ENCODE assay signal across 18 mouse cellular contexts in genomic region chr16:95826681-95827401, GRCm38 (mm10).
DNase-seq lines count a peak whose midpoint lies in the region; ATAC-seq and TF ChIP-seq lines count a peak whose summit lies in the region.
"Had no signal": no experiment of that assay in that cellular context is flagged by ENCODE, and none has a peak within 500 bp of the region (broad histone marks: within the 10 kb centered on the region; RNA-seq: fewer than 3 reads in every experiment).

No protein-coding gene starts in this region.

- no peak for DNase-seq in kidney, adult 8-10 months
- no peak for DNase-seq in CH12.LX (ENCODE audit: extremely low read depth)
- DNase-seq in limb, embryonic 10.5 days (ENCODE audit: low spot score): no peak
- DNase-seq in right cerebral cortex, postnatal 14 days: no peak
- DNase-seq in hindbrain, embryonic 14.5 days (ENCODE audit: low spot score): no peak
- DNase-seq: adrenal gland, postnatal 25 days; cerebellum, adult 9-11 months; heart, postnatal 10 days; kidney, adult 2 months; lung, adult 2 months; thymus, postnatal 14 days had no signal

- dilution Hi-C loops in CH12.LX (cut with MboI; ENCODE audit: extremely low pct_ligation_motif_present, extremely low pct_unique_long_range_greater_than_20kb, low sequenced_read_pairs): no loop called here

- H3ac ChIP-seq in C2C12 (ENCODE audit: control insufficient read depth, insufficient read length, low read depth): no peak overlapping the region

- no peaks in the 10 kb centered on the region for H3K9me3 ChIP-seq in kidney, embryonic 15.5 days (replicated peaks)
- H3K9me3 ChIP-seq in CH12.LX (replicated peaks; ENCODE audit: low read length): peaks cover 5% of the 10 kb centered on the region
- no peaks in the 10 kb centered on the region for H3K9me3 ChIP-seq in limb, embryonic 10.5 days (replicated peaks)
- no peaks in the 10 kb centered on the region for H3K9me3 ChIP-seq in hindbrain, embryonic 14.5 days (ENCODE audit: control insufficient read depth, low read length)
- H3K9me3 ChIP-seq: limb, embryonic 15.5 days; midbrain, embryonic 12.5 days; neural tube, embryonic 15.5 days; stomach, embryonic 15.5 days had no signal

- H3K36me3 ChIP-seq in kidney, embryonic 15.5 days: no peaks in the 10 kb centered on the region
- H3K36me3 ChIP-seq in C2C12 (ENCODE audit: control insufficient read depth, insufficient read depth): no peaks in the 10 kb centered on the region
- no peaks in the 10 kb centered on the region for H3K36me3 ChIP-seq in CH12.LX (replicated peaks in 1 of 2; ENCODE audit: control insufficient read depth in 1 of 2, insufficient read depth in 1 of 2, low read length in 1 of 2)
- H3K36me3 ChIP-seq in limb, embryonic 10.5 days: no peaks in the 10 kb centered on the region
- H3K36me3 ChIP-seq in hindbrain, embryonic 14.5 days (replicated peaks; ENCODE audit: control insufficient read depth, insufficient read depth): no peaks in the 10 kb centered on the region
- H3K36me3 ChIP-seq: limb, embryonic 15.5 days; midbrain, embryonic 12.5 days; neural tube, embryonic 15.5 days; stomach, embryonic 15.5 days had no signal

- ATAC-seq in kidney, embryonic 15.5 days (replicated peaks; ENCODE audit: low FRiP score): peak; percentile 52
- no peak for ATAC-seq in hindbrain, embryonic 14.5 days (ENCODE audit: low FRiP score)
- ATAC-seq: hindbrain, embryonic 16.5 days had no signal

- no peak overlapping the region for H3K9ac ChIP-seq in kidney, embryonic 15.5 days
- H3K9ac ChIP-seq in CH12.LX (ENCODE audit: insufficient read depth, low read depth): no peak overlapping the region
- H3K9ac ChIP-seq in hindbrain, embryonic 14.5 days: no peak overlapping the region
- H3K9ac ChIP-seq: limb, embryonic 15.5 days; midbrain, embryonic 12.5 days; neural tube, embryonic 15.5 days; stomach, embryonic 15.5 days had no signal

- 51% methylated on average over 5 of the region's 5 CpGs for WGBS in kidney, embryonic 15.5 days
- 78% methylated on average over 5 of the region's 5 CpGs for WGBS in limb, embryonic 10.5 days
- 80% methylated on average over 5 of the region's 5 CpGs for WGBS in hindbrain, embryonic 14.5 days

- H3K79me2 ChIP-seq in C2C12 (ENCODE audit: control insufficient read depth, insufficient read depth) (no peaks in the 10 kb centered on the region), CH12.LX (replicated peaks; ENCODE audit: control insufficient read depth, extremely low read depth, insufficient read depth, poor library complexity, severe bottlenecking) (no peaks in the 10 kb centered on the region)

- TF ChIP-seq CTCF in C2C12 (IDR thresholded peaks at IDR 0.05; ENCODE audit: control insufficient read depth, insufficient read depth, insufficient read length) (no peak), CH12.LX (conservative IDR thresholded peaks at IDR 0.05 in 1 of 2, IDR thresholded peaks at IDR 0.05 in 1 of 2; ENCODE audit: low read depth in 2 of 2, low read length in 2 of 2) (no peak)

- H3K79me3 ChIP-seq in C2C12 (ENCODE audit: low read depth): no peaks in the 10 kb centered on the region

- H3K27me3 ChIP-seq in kidney, embryonic 15.5 days: no peaks in the 10 kb centered on the region
- H3K27me3 ChIP-seq in C2C12 (ENCODE audit: control insufficient read depth, insufficient read depth, insufficient read length): no peaks in the 10 kb centered on the region
- no peaks in the 10 kb centered on the region for H3K27me3 ChIP-seq in CH12.LX (replicated peaks)
- no peaks in the 10 kb centered on the region for H3K27me3 ChIP-seq in limb, embryonic 10.5 days (ENCODE audit: low read depth, poor library complexity, severe bottlenecking)
- no peaks in the 10 kb centered on the region for H3K27me3 ChIP-seq in hindbrain, embryonic 14.5 days (ENCODE audit: control insufficient read depth, insufficient read depth, low read length)
- H3K27me3 ChIP-seq: limb, embryonic 15.5 days; midbrain, embryonic 12.5 days; neural tube, embryonic 15.5 days; stomach, embryonic 15.5 days had no signal

- H3K4me3 ChIP-seq in kidney, embryonic 15.5 days (replicated peaks): no peak overlapping the region
- H3K4me3 ChIP-seq in C2C12 (ENCODE audit: insufficient read depth, poor library complexity, severe bottlenecking) (no peak overlapping the region), CH12.LX (replicated peaks in 1 of 3; ENCODE audit: low read depth in 2 of 3, low read length in 2 of 3, poor library complexity in 1 of 3) (no peak overlapping the region)
- H3K4me3 ChIP-seq in limb, embryonic 10.5 days: no peak overlapping the region
- H3K4me3 ChIP-seq in hindbrain, embryonic 14.5 days (replicated peaks; ENCODE audit: low read length): no peak overlapping the region
- H3K4me3 ChIP-seq: limb, embryonic 15.5 days; midbrain, embryonic 12.5 days; neural tube, embryonic 15.5 days; stomach, embryonic 15.5 days had no signal

- H3K4me1 ChIP-seq in kidney, embryonic 15.5 days: peaks cover 42% of the 10 kb centered on the region
- H3K4me1 ChIP-seq in CH12.LX (ENCODE audit: control insufficient read depth in 1 of 2, insufficient read depth in 2 of 2): peaks cover 15 to 67% of the 10 kb centered on the region in 2 experiments
- peaks cover 63% of the 10 kb centered on the region for H3K4me1 ChIP-seq in limb, embryonic 10.5 days
- peaks cover 15% of the 10 kb centered on the region for H3K4me1 ChIP-seq in hindbrain, embryonic 14.5 days (replicated peaks; ENCODE audit: control insufficient read depth, insufficient read depth, low read length)

- in situ Hi-C loops in CH12.LX (cut with MboI; ENCODE audit: low pct_ligation_motif_present, low pct_unique_long_range_greater_than_20kb, low sequenced_read_pairs): no loop called here

- TF ChIP-seq EP300 in CH12.LX (IDR thresholded peaks at IDR 0.05; ENCODE audit: low read length): no peak

- TF ChIP-seq POLR2A in CH12.LX (IDR thresholded peaks at IDR 0.05; ENCODE audit: low read depth, low read length): no peak

- TF ChIP-seq RAD21 in CH12.LX (IDR thresholded peaks at IDR 0.05; ENCODE audit: low read depth, low read length): no peak

- H3K27ac ChIP-seq in kidney, embryonic 15.5 days: peak overlapping the region; percentile 95
- H3K27ac ChIP-seq in CH12.LX (ENCODE audit: insufficient read depth, low read depth): peak overlapping the region; percentile 74
- peak overlapping the region; percentile 63 for H3K27ac ChIP-seq in limb, embryonic 10.5 days
- H3K27ac ChIP-seq in hindbrain, embryonic 14.5 days: no peak overlapping the region
- H3K27ac ChIP-seq: limb, embryonic 15.5 days; midbrain, embryonic 12.5 days; neural tube, embryonic 15.5 days; stomach, embryonic 15.5 days had no signal

- H3K4me2 ChIP-seq in kidney, embryonic 15.5 days: no peak overlapping the region
- H3K4me2 ChIP-seq in CH12.LX (ENCODE audit: insufficient read depth, low read depth, poor library complexity, severe bottlenecking): peak overlapping the region; percentile 17; the same call in 1 of the 2 replicates
- H3K4me2 ChIP-seq in hindbrain, embryonic 14.5 days (replicated peaks): no peak overlapping the region
- H3K4me2 ChIP-seq: limb, embryonic 15.5 days; midbrain, embryonic 12.5 days; neural tube, embryonic 15.5 days; stomach, embryonic 15.5 days had no signal

TF ChIP-seq in C2C12, 6 proteins besides CTCF, POLR2A, EP300 and RAD21:
- TF ChIP-seq MYOG (IDR thresholded peaks at IDR 0.05; ENCODE audit: control insufficient read depth, extremely low read depth, insufficient read length) (no peak), FOSL1 (IDR thresholded peaks at IDR 0.05; ENCODE audit: insufficient read depth, low read length, poor library complexity, severe bottlenecking) (no peak), MYOD1 (IDR thresholded peaks at IDR 0.05; ENCODE audit: control insufficient read depth, insufficient read length, low read depth) (peak; percentile 58), USF1 (IDR thresholded peaks at IDR 0.05; ENCODE audit: low read depth) (no peak), MAX (IDR thresholded peaks at IDR 0.05) (peak; percentile 80), CEBPB (IDR thresholded peaks at IDR 0.05; ENCODE audit: low read depth) (no peak)

TF ChIP-seq in CH12.LX, 34 proteins besides CTCF, POLR2A, EP300 and RAD21:
- no peak for TF ChIP-seq KAT2A (IDR thresholded peaks at IDR 0.05; ENCODE audit: insufficient replicate concordance, low read length)
- TF ChIP-seq TCF12 (IDR thresholded peaks at IDR 0.05; ENCODE audit: low read depth, low read length): no peak
- TF ChIP-seq ELF1 (IDR thresholded peaks at IDR 0.05; ENCODE audit: low read depth, low read length): no peak
- TF ChIP-seq MAFK (IDR thresholded peaks at IDR 0.05; ENCODE audit: insufficient replicate concordance, low read length): no peak
- no peak for TF ChIP-seq E2F4 (IDR thresholded peaks at IDR 0.05; ENCODE audit: insufficient replicate concordance, low read depth, low read length)
- no peak for TF ChIP-seq JUN (IDR thresholded peaks at IDR 0.05; ENCODE audit: insufficient read depth, low read depth, low read length)
- no peak for TF ChIP-seq NELFE (IDR thresholded peaks at IDR 0.05; ENCODE audit: low read depth, low read length)
- TF ChIP-seq MYC (IDR thresholded peaks at IDR 0.05; ENCODE audit: low read depth, low read length): no peak
- TF ChIP-seq SMC3 (IDR thresholded peaks at IDR 0.05; ENCODE audit: low read depth, low read length): no peak
- TF ChIP-seq JUND (conservative IDR thresholded peaks at IDR 0.05; ENCODE audit: low read depth, low read length): no peak
- no peak for TF ChIP-seq IRF4 (IDR thresholded peaks at IDR 0.05; ENCODE audit: low read depth, low read length)
- no peak for TF ChIP-seq ETS1 (conservative IDR thresholded peaks at IDR 0.05; ENCODE audit: low read depth, low read length)
- no peak for TF ChIP-seq MXI1 (IDR thresholded peaks at IDR 0.05; ENCODE audit: low read depth, low read length)
- no peak for TF ChIP-seq ZKSCAN1 (IDR thresholded peaks at IDR 0.05; ENCODE audit: borderline replicate concordance, low read depth, low read length)
- TF ChIP-seq UBTF (IDR thresholded peaks at IDR 0.05; ENCODE audit: low read depth, low read length): no peak
- TF ChIP-seq TBP (conservative IDR thresholded peaks at IDR 0.05; ENCODE audit: low read depth, low read length): no peak
- TF ChIP-seq HCFC1 (IDR thresholded peaks at IDR 0.05; ENCODE audit: low read depth, low read length): no peak
- TF ChIP-seq CHD2 (IDR thresholded peaks at IDR 0.05; ENCODE audit: low read length): no peak
- TF ChIP-seq USF2 (conservative IDR thresholded peaks at IDR 0.05; ENCODE audit: low read depth, low read length): no peak
